Mouse (Mus musculus): ENCODE data around the gene 2210408I21Rik. TPM values are rescaled to one million over a fixed set of nuclear protein-coding genes. Genes with fewer than 3 reads are reported as not detected.
"Not testable (repeated sequence)": the region's sequence is repeated elsewhere in the genome, so short reads cannot be mapped to it uniquely, and the experiment has no call there.

2210408I21Rik gene
- total RNA-seq (2014; rRNA removed) (17.5 and 20.2 TPM in 2 replicates), polyA plus RNA-seq (2015; fragmentation: Nextera tagmentation; extraction: Ambion mirVana) (9.4 and 12.0 TPM in 2 replicates)

- TF ChIP-seq CTCF (IDR thresholded peaks at IDR 0.05; ENCODE audit: low read depth): no peak
- H3K9ac ChIP-seq: peak within 1 kb of the TSS; percentile 67
- H3K27me3 ChIP-seq (ENCODE audit: insufficient read depth, low read length): no peaks in the 10 kb centered on the region
- H3K27ac ChIP-seq (ENCODE audit: low read depth, low read length): peak within 1 kb of the TSS; percentile 84
- H3K36me3 ChIP-seq (ENCODE audit: insufficient read depth): no peaks in the 10 kb centered on the region
- peak; percentile 93 for DNase-seq
- under 1% methylated on average over 64 of the region's 65 CpGs for WGBS
- no peaks in the 10 kb centered on the region; the same call in 1 of the 2 replicates for H3K4me1 ChIP-seq (ENCODE audit: insufficient read depth)
- peak within 1 kb of the TSS; percentile 57 for H3K4me2 ChIP-seq (ENCODE audit: low read depth)
- H3K9me3 ChIP-seq (ENCODE audit: low read length): no peaks in the 10 kb centered on the region
- peak within 1 kb of the TSS; percentile 60 for H3K4me3 ChIP-seq (ENCODE audit: low read depth, low read length)
- ATAC-seq: peak; percentile 98
These were observed at the start of gene 2210408I21Rik, which contains the start of gene Slf1 for GRCm38 (mm10) chr13:77134931-77135620. TSS of gene 2210408I21Rik (plus strand) at chr13:77135540. TSS of gene Slf1 (minus strand) at chr13:77135473.

GRCm38 (mm10) chr13:77092876-77093275 lies 42.5 kb upstream of the 2210408I21Rik start:
- H3K27ac ChIP-seq (ENCODE audit: low read depth, low read length); H3K4me2 ChIP-seq (ENCODE audit: low read depth); H3K4me3 ChIP-seq (ENCODE audit: low read depth, low read length); H3K9ac ChIP-seq; H3K9me3 ChIP-seq (ENCODE audit: low read length); H3K4me1 ChIP-seq (ENCODE audit: insufficient read depth); ATAC-seq; H3K27me3 ChIP-seq (ENCODE audit: insufficient read depth, low read length); DNase-seq: not testable (repeated sequence)
- peaks cover 12% of the 10 kb centered on the region; the same call in 1 of the 2 replicates for H3K36me3 ChIP-seq (ENCODE audit: insufficient read depth)
- WGBS: 92% methylated on average over 1 of the region's 1 CpGs

- TF ChIP-seq CTCF (IDR thresholded peaks at IDR 0.05; ENCODE audit: low read depth): no peak
- no peak overlapping the region for H3K9ac ChIP-seq
- no peak overlapping the region for H3K4me3 ChIP-seq (ENCODE audit: low read depth, low read length)
- peaks cover 3% of the 10 kb centered on the region; the same call in 1 of the 2 replicates for H3K36me3 ChIP-seq (ENCODE audit: insufficient read depth)
- H3K9me3 ChIP-seq (ENCODE audit: low read length): no peaks in the 10 kb centered on the region
- DNase-seq (no peak), ATAC-seq (no peak)
- H3K27ac ChIP-seq (ENCODE audit: low read depth, low read length): no peak overlapping the region
- no peak overlapping the region for H3K4me2 ChIP-seq (ENCODE audit: low read depth)
- no peaks in the 10 kb centered on the region for H3K4me1 ChIP-seq (ENCODE audit: insufficient read depth)
- no peaks in the 10 kb centered on the region for H3K27me3 ChIP-seq (ENCODE audit: insufficient read depth, low read length)
These were observed 27.6 kb upstream of the 2210408I21Rik start for GRCm38 (mm10) chr13:77107734-77108133.

- Histone ChIP-seq H3K36me3 (ENCODE audit: insufficient read depth) (no peaks in the 10 kb centered on the region), H3K4me1 (ENCODE audit: insufficient read depth) (no peaks in the 10 kb centered on the region), H3K4me3 (ENCODE audit: low read depth, low read length) (no peak overlapping the region), H3K27me3 (ENCODE audit: insufficient read depth, low read length) (no peaks in the 10 kb centered on the region), H3K4me2 (ENCODE audit: low read depth) (no peak overlapping the region), H3K9me3 (ENCODE audit: low read length) (no peaks in the 10 kb centered on the region), H3K9ac (no peak overlapping the region), H3K27ac (ENCODE audit: low read depth, low read length) (no peak overlapping the region)
- WGBS: 96% methylated on average over 4 of the region's 4 CpGs
- TF ChIP-seq CTCF (IDR thresholded peaks at IDR 0.05; ENCODE audit: low read depth): no peak
- DNase-seq: no peak
- ATAC-seq: no peak
These were observed 16.6 kb upstream of the 2210408I21Rik start for GRCm38 (mm10) chr13:77118695-77119094.

- Histone ChIP-seq H3K4me1 (ENCODE audit: insufficient read depth) (no peaks in the 10 kb centered on the region), H3K9ac (no peak overlapping the region), H3K9me3 (ENCODE audit: low read length) (no peaks in the 10 kb centered on the region), H3K36me3 (ENCODE audit: insufficient read depth) (no peaks in the 10 kb centered on the region), H3K4me2 (ENCODE audit: low read depth) (no peak overlapping the region), H3K4me3 (ENCODE audit: low read depth, low read length) (no peak overlapping the region), H3K27ac (ENCODE audit: low read depth, low read length) (no peak overlapping the region), H3K27me3 (ENCODE audit: insufficient read depth, low read length) (no peaks in the 10 kb centered on the region)
- 62% methylated on average over 3 of the region's 3 CpGs for WGBS
- TF ChIP-seq CTCF (IDR thresholded peaks at IDR 0.05; ENCODE audit: low read depth): no peak
- ATAC-seq: no peak
- DNase-seq: no peak
These were observed 10.2 kb upstream of the 2210408I21Rik start for GRCm38 (mm10) chr13:77125159-77125558.

- Histone ChIP-seq H3K36me3 (ENCODE audit: insufficient read depth) (no peaks in the 10 kb centered on the region), H3K4me2 (ENCODE audit: low read depth) (no peak overlapping the region), H3K27me3 (ENCODE audit: insufficient read depth, low read length) (no peaks in the 10 kb centered on the region), H3K27ac (ENCODE audit: low read depth, low read length) (no peak overlapping the region), H3K9me3 (ENCODE audit: low read length) (no peaks in the 10 kb centered on the region), H3K9ac (no peak overlapping the region), H3K4me1 (ENCODE audit: insufficient read depth) (no peaks in the 10 kb centered on the region), H3K4me3 (ENCODE audit: low read depth, low read length) (no peak overlapping the region)
- DNase-seq (no peak), ATAC-seq (no peak)
- TF ChIP-seq CTCF (IDR thresholded peaks at IDR 0.05; ENCODE audit: low read depth): no peak
- 87% methylated on average over 2 of the region's 2 CpGs for WGBS
These were observed 7.1 kb upstream of the 2210408I21Rik start for GRCm38 (mm10) chr13:77128240-77128639.

GRCm38 (mm10) chr13:77131132-77131531 lies 4.2 kb upstream of the 2210408I21Rik start:
- Histone ChIP-seq H3K4me2 (ENCODE audit: low read depth) (no peak overlapping the region), H3K9me3 (ENCODE audit: low read length) (no peaks in the 10 kb centered on the region), H3K9ac (no peak overlapping the region), H3K4me1 (ENCODE audit: insufficient read depth) (no peaks in the 10 kb centered on the region; the same call in 1 of the 2 replicates), H3K4me3 (ENCODE audit: low read depth, low read length) (no peak overlapping the region), H3K27ac (ENCODE audit: low read depth, low read length) (no peak overlapping the region), H3K36me3 (ENCODE audit: insufficient read depth) (no peaks in the 10 kb centered on the region), H3K27me3 (ENCODE audit: insufficient read depth, low read length) (no peaks in the 10 kb centered on the region)
- ATAC-seq (peak; percentile 5), DNase-seq (no peak)
- no peak for TF ChIP-seq CTCF (IDR thresholded peaks at IDR 0.05; ENCODE audit: low read depth)
- 70% methylated on average over 2 of the region's 2 CpGs for WGBS

Data from forebrain, postnatal 0 days (tissue).